Mouse (Mus musculus) left cerebral cortex, postnatal 10 days (tissue): ENCODE data around the gene Snip1. TPM values are rescaled to one million over a fixed set of nuclear protein-coding genes. Genes with fewer than 3 reads are reported as not detected.

Source experiments
- DNase-seq, 2 experiments: peaks; one replicate each; pipeline ENCODE4 v3.0.0; 2021 to 2022; ENCODE audit warnings: low spot score in 2 of 2, mixed read lengths in 1 of 2; ENCODE audit errors: extremely low spot score in 1 of 2
- intact Hi-C: fragments of 180-260 bp; cut with DNase I; formaldehyde crosslinking; loops from one replicate; pipeline ENCODE4 v1.15.1; 2025
- total RNA-seq, 2 experiments: library from RNA; stranded (reverse); gene quantifications; 2 replicates each; pipeline ENCODE4 v1.2.3; 2021

The Snip1 gene
- total RNA-seq: 10 to 100 TPM; 12.8 to 13.7 TPM

DNA sequence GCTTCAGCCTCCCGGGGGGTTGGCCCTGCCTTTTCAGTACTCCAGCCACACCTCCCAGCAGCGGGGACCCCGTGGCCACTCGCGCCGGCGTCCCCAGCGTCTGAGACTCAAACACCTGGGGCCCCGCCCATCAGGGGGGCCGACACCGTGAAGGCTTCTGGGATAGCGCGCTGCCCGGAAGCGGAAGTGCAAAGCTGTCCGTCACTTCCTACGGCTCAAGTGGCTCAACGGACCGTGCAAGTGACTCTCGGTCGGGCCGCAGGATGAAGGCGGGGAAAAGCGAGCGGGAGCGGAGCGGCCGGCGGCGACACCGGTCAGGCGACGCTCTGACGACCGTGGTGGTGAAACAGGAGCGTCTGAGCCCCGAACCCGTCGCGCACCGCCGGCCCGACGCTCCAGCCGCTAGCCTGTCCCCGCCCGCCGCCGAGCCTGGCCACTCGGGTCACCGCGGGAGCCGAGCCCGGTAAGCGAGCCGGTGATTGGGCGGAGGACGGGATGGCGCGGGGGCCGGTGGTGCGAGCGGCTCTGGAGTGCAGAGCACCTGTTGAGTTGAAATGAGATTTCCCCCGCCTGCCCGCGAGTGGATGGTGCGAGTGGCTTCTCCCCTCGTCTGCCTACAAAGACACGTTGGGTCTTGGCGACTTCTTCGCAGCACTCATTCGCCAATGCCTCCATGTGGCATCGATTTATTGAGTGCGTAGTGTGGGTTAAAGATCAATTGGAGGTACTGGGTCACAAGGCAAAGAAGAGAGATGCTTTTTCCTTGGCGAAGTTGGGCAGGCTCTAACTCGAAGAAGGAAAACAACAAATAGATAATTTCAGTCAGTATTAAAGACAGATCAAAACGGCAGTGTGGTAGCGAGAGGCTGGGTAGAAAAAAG is at the start of gene Snip1:
Gene Snip1, plus strand, starts transcription at position 183 of the 881 bp plus-strand sequence.
- peak; percentile 90 to 95 for DNase-seq
- intact Hi-C loops: no loop called here

DNA sequence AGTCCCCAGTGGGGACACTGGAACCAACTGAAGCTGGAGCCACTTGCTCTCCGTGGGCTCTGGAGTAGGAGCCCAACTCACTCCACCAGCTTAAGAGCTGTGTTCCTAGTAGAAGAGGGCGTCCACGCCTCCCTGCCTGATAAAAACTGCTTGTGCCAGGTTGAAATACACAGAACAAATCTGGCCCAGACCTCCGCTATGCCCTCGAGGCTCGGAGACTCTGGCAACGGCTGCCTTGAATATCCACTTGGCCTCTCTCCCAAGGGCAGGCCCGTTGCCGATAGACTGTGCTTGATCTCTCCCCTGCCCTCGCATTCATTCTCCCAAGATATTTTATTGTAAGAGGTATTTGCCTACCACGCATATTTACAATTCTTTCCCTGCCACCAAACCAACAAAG is 49.0 kb upstream of the Snip1 start:
- intact Hi-C loops: no loop called here
- no peak for DNase-seq

DNA sequence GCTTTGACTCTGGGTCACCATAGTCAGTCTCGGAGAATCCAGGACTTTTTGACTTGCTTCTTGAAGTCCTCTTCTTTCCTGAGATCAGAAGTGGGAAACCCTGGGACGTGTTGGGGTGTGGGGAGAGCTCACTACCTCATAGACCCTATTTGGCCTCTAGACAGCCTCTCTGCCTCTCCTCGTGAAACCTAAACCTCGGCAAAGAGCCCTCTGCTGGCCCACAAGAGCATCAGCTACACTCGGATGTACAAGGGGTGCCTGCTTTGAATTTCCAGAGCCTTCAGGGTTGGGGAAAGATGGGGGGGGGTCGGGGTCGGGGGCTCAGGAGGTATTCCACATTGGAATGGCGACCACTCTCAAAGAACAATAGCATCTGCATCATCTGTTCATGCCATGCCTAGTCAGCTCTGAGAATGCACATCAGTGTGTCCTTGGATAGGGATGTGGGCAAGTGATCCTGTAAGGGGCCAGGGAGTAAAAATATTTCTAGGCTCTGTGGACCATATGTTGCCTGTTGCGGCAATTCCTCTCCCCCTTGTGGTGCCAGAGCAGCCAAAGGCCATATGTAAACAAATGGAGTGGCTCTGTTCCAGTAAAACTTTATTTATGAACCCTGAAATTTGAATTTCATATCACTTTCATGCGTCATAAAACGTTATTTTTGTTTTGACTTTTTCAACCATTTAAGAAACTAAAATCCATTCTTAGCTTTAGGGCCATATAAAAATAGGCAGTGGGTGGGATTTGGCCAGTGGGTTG is 45.5 kb upstream of the Snip1 start:
- intact Hi-C loops: no loop called here
- DNase-seq: no peak

- peak; percentile 90 to 96 for DNase-seq
- intact Hi-C loops: no loop called here
Observed at GRCm38 (mm10) chr4:125029891-125030614, 36.4 kb upstream of the Snip1 start.

DNA sequence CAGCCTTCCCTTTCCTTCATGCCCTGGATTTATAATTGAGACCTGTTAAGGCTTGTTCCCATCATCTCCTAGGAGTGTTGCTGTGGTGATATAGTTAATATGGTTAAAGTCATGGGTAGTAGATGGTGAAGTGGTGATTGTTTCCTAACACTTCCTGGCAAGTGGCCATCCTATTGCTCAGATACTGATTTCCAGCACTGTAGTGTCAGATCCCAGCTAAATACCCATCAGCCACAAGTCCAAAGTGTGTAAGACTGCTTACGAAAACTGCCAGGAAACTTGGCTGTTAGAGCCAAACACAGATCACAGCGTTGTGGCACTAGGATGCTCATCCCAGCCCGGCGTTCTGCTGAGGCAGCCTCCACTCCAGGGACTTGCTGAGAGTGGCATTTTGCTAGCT is 32.1 kb upstream of the Snip1 start:
- intact Hi-C loops: no loop called here
- no peak for DNase-seq

DNA sequence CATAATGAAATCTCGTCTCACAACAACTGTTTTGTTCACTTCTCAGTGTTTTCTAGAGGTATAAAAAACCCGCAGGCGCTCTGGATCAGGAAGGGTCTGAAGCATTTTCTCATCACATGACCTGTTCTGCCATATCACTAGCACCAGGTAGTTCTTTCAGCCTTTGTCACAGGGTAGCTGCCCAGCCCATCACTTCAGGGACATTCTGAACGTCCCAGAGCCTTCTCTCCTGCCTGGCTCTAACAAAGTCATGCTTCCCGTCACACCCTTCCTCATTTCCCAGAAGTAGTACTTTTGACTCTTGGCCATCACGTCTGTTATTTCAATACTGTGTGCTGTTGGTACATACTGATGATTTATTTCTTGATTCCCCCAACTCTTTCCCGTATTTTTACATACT is 22.0 kb upstream of the Snip1 start:
- intact Hi-C loops: no loop called here
- no peak for DNase-seq

DNA sequence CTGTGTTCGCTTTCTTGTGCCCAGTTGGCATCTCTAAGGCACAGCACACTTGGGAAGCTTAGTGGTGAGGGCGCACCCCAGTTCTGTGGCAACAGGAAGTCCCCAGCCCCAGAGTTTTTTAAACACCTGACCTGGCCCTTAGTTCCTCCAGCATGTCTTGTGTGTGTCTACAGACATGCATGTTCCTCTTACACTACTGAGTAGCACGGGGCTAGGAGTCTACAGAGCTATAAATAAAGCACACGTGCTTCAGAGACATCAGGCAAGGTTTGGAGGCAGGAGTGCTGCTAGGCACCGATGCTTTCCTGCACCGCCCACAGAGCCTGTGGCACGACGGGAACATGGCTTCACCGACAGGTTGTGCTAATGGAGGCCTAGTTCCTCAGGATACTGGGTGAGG is 11.1 kb upstream of the Snip1 start:
- no peak for DNase-seq
- intact Hi-C loops: no loop called here

GRCm38 (mm10) chr4:125056476-125056875 is 10.0 kb upstream of the Snip1 start:
- intact Hi-C loops: no loop called here

GRCm38 (mm10) chr4:125057273-125057672 is 9.2 kb upstream of the Snip1 start:
- intact Hi-C loops: no loop called here
- DNase-seq: no peak

More at GRCm38 (mm10) chr4:125056476-125056875, 10.0 kb upstream of the Snip1 start:
- no peak for DNase-seq

DNA sequence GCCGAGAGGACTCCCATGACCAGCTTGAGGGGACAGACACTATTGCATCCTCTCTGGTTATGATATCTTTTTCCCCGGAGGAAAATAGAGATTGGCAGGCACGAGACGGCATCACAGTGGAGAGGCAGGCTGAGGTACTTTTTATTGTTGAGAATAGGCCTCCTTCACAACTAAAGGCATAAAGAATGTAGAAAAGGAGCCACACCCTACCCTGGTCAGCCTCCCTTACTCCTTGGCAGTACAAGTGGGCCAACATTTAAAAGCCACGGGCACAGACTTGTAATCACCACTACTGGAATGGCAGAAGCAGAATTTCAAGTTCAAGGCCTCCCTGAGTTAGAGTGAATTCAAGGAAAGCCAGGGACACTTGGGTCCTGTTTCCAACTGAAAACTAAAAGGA is 8.4 kb upstream of the Snip1 start:
- no peak for DNase-seq
- intact Hi-C loops: no loop called here

DNA sequence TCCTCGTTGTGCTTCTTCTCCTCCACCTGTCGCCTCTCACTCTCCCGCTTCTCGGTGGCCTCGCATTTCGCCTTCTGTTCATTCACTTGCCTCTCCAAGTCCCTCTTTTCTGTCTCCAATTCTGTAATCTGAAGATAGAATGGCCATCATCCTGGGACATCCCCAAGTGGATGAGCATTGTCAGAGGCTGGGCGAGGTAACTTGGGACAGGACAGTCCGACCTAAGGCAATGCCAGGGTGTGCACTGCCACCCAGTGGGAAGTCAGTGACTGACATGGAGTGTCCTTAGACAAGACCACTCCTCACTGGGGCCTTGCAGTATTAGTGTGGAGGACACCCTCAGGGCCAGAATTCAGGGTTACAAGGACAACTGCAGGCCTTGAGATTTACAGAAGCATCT is 7.4 kb upstream of the Snip1 start:
- peak; percentile 56 to 70 for DNase-seq
- intact Hi-C loops: loop anchor here (1.0 kb wide), 1 partner anchor 116 kb away; no protein-coding TSS in a partner anchor

DNA sequence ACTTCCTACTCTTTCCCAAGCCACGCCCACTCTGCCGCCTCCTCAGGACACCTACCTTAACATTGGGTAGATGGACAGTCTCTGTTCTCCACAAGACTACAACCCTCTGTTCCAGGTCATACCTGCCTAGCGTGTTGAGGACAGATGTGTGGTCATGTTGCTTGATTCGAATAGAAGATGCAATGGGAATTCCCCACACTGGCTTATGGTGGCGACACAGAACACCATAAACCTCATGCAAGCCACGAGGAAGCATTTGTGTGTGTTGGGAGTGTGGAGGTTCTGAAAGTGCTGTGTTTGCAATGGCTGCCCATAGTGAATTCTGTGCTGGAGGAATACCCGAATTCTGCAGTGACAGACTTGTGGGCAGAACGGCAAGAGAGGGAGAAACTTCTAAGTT is 2.6 kb upstream of the Snip1 start:
- intact Hi-C loops: no loop called here
- no peak for DNase-seq

GRCm38 (mm10) chr4:125065517-125066307 is 760 bp upstream of the Snip1 start, which contains the start of gene Dnali1:
Gene Dnali1 (minus strand): TSS chr4:125065703.
- intact Hi-C loops: no loop called here
- peak in 1 of 2 experiments; percentile 69 for DNase-seq

GRCm38 (mm10) chr4:125077700-125078099 is 11.2 kb downstream of the Snip1 start:
- no peak for DNase-seq
- intact Hi-C loops: no loop called here

DNA sequence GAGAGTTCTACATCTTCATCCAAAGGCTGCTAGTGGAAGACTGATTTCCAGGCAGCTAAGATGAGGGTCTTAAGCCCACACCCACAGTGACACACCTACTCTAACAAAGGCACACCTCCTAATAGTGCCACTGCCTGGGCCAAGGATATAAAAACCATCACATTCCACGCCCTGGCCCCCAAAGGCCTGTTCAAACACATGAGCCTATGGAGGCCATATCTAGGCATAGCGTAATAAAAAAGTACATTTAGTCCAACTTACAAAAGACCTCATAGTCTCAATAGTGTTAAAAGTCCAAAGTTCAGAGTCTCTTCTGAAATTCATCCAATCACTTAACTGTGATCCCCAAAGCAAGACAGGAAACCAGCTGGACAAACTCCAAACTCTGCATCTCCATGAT is 12.2 kb downstream of the Snip1 start:
- DNase-seq: no peak
- intact Hi-C loops: no loop called here

GRCm38 (mm10) chr4:125084403-125085345 is 18.2 kb downstream of the Snip1 start, which contains the start of gene Meaf6:
Gene Meaf6 (plus strand): TSS chr4:125085134.
- intact Hi-C loops: no loop called here
- peak; percentile 84 to 92 for DNase-seq

- intact Hi-C loops: no loop called here
- peak; percentile 63 to 77 for DNase-seq
Observed at GRCm38 (mm10) chr4:125085346-125085841, 18.9 kb downstream of the Snip1 start.
